Mouse (Mus musculus) gastrocnemius, postnatal 10 days (tissue): ENCODE results near the gene Amfr. TPM values are rescaled to one million over a fixed set of nuclear protein-coding genes. Genes with fewer than 3 reads are reported as not detected.
A peak's percentile ranks its signal among the peaks of the same experiment; 100 is the strongest.

Experiments
- DNase-seq: peaks from one replicate; pipeline ENCODE4 v3.0.0; 2021; ENCODE audit warnings: mixed read lengths
- microRNA-seq, 2 experiments: library from miRNA; unstranded; fragments of <30 nt; microRNA quantifications; one replicate each; pipeline ENCODE4 v1.2.0; 2021
- total RNA-seq, 2 experiments: library from RNA; stranded (reverse); gene quantifications; 2 replicates each; pipeline ENCODE4 v1.2.3; 2021

Amfr gene
- total RNA-seq, 2 experiments from 2014 or later, result 81.5 to 82.3 TPM

DNA sequence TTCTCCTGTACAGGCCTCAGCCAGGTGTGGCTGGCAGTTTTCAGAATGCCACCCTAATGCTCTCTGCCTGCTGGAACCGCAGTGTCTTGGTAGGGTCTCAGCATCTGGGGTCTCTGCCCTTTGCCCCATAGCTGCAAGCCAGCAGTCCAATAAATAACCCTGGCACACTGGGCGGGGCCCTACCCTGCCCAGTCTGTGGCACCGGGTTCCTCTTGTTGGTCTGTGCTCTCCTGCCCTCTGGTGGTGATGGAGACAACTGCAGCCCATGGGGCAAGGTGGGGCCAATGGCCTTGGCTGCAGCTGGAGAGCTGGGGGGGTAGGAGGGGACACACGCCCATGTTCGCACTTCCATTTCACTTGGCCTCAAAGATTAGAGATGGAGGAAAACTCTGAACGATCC lies 79.8 kb downstream of the Amfr start:
- DNase-seq, result peak; percentile 85

- DNase-seq, result no peak
Measured at GRCm38 (mm10) chr8:93931336-93931735, 81.3 kb downstream of the Amfr start.

- no peak for DNase-seq
Measured at GRCm38 (mm10) chr8:93929233-93929632, 83.4 kb downstream of the Amfr start.

- no peak for DNase-seq
Measured at GRCm38 (mm10) chr8:93925513-93925912, 87.1 kb downstream of the Amfr start.

- DNase-seq, result no peak
Measured at GRCm38 (mm10) chr8:93923897-93924334, 88.7 kb downstream of the Amfr start.

Small RNAs within 50 kb of the gene (microRNA-seq; reads per million reads assigned to microRNA genes)
- 0 reads per million in 2 experiments for gene Gm24159

Other genes with a start within 250 kb of the Amfr start
- gene Gnao1, start 202.9 kb downstream of the Amfr start, total RNA-seq, result 10 to 100 TPM; 10.1 to 14.9 TPM
- 10 to 100 TPM; 25.9 to 28.3 TPM for gene Nudt21, start 24.2 kb upstream of the Amfr start, total RNA-seq
- 10 to 100 TPM; 17.2 to 17.6 TPM for gene Ogfod1, start 24.4 kb upstream of the Amfr start, total RNA-seq
- 1 to 10 TPM; 3.9 to 4.7 TPM for gene Bbs2, start 86.1 kb upstream of the Amfr start, total RNA-seq
- gene Mt4, start 124.4 kb upstream of the Amfr start, total RNA-seq, result not detected
- gene Mt3, start 139.8 kb upstream of the Amfr start, total RNA-seq, result 10 to 100 TPM; 11.0 to 22.2 TPM
- gene Mt2, start 159.8 kb upstream of the Amfr start, total RNA-seq, result 10 to 100 TPM; 35.0 to 63.8 TPM
- gene Mt1, start 166.2 kb upstream of the Amfr start, total RNA-seq, result 10 to 100 TPM; 29.0 to 43.8 TPM
- gene Nup93, start 201.7 kb upstream of the Amfr start, total RNA-seq, result 10 to 100 TPM; 19.3 to 20.3 TPM